Mouse (Mus musculus): ENCODE data around the gene Stim2. TPM values are rescaled to one million over a fixed set of nuclear protein-coding genes. Genes with fewer than 3 reads are reported as not detected.

Gene Stim2
- polyA plus RNA-seq, 1 experiment from 2014 or later = 14.0 TPM

DNA sequence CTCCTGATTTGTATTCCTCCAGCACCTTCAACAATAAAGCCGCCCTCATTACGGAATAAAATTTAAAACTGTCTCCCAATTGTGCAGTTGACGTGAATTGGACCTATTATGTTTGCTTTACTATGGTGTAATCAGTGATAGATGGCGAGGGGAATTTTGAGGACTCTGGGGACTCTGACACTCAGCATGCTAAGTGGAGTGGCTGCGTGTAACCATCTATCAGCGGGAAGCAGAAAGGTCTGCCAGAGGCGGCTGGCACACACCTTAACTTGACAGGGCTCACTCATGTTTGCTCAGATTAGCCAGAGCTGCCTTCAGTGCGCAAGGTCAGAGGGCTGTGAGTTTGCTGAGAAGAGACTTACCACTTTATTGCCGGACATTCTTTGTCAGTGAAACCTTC lies 159.9 kb downstream of the Stim2 start:
- Histone ChIP-seq H3K4me2 (replicated peaks; ENCODE audit: low read depth) (no peak overlapping the region), H3K9ac (ENCODE audit: low read length) (no peak overlapping the region), H3K9me3 (ENCODE audit: control insufficient read depth, low read length) (no peaks in the 10 kb centered on the region), H3K36me3 (ENCODE audit: control insufficient read depth, insufficient read depth, low read length) (no peaks in the 10 kb centered on the region), H3K27ac (replicated peaks) (no peak overlapping the region), H3K4me1 (replicated peaks; ENCODE audit: control insufficient read depth, insufficient read depth) (no peaks in the 10 kb centered on the region), H3K27me3 (ENCODE audit: control insufficient read depth, insufficient read depth, low read length) (no peaks in the 10 kb centered on the region), H3K4me3 (ENCODE audit: low read depth, low read length) (no peak overlapping the region)
- no peak for TF ChIP-seq EP300 (optimal IDR thresholded peaks at IDR 0.05)
- no peak for TF ChIP-seq CTCF (IDR thresholded peaks at IDR 0.05; ENCODE audit: low read depth)
- DNase-seq (ENCODE audit: low spot score) = peak; percentile 18
- ATAC-seq (ENCODE audit: low FRiP score, low TSS enrichment) = no peak
- 52% methylated on average over 9 of the region's 9 CpGs for WGBS

DNA sequence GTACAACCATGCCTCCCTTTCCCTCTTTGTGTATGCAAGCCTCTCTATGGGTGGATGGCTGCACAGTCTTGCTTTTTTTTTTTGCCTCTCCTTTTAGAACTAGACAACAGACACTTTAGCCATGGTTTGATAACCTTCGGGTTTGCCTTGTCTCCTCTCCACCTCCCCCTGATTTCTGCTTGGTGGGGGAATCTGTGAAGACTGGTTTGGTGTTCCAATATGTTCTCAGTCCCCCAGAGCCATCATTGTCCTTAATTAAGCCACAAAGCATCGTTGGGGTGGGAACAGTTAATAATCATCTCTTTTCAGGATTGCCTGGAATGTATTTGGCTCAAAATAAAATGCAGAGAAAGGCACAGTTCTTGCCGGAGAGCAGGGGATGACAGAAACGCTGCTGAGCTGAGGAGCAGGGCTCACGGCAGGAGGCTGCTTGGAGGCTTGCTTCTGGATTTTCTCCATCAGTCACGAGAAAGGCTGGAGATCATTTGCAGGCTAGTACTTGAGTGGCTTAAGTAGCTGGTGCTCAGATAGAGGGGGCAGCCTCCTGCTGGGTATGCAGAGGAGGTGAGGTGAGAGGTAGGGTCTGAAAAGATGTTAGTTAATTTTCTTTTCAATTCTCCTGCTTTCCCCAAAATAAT lies 161.0 kb downstream of the Stim2 start:
- no peaks in the 10 kb centered on the region for H3K9me3 ChIP-seq (ENCODE audit: control insufficient read depth, low read length)
- no peaks in the 10 kb centered on the region for H3K27me3 ChIP-seq (ENCODE audit: control insufficient read depth, insufficient read depth, low read length)
- no peaks in the 10 kb centered on the region for H3K4me1 ChIP-seq (replicated peaks; ENCODE audit: control insufficient read depth, insufficient read depth)
- no peak overlapping the region for H3K4me3 ChIP-seq (ENCODE audit: low read depth, low read length)
- H3K36me3 ChIP-seq (ENCODE audit: control insufficient read depth, insufficient read depth, low read length) = no peaks in the 10 kb centered on the region
- ATAC-seq (ENCODE audit: low FRiP score, low TSS enrichment) (no peak), DNase-seq (ENCODE audit: low spot score) (no peak)
- H3K9ac ChIP-seq (ENCODE audit: low read length) = no peak overlapping the region
- 19% methylated on average over 6 of the region's 6 CpGs for WGBS
- peak overlapping the region; percentile 20; the same call in 1 of the 2 replicates for H3K4me2 ChIP-seq (replicated peaks; ENCODE audit: low read depth)
- no peak overlapping the region for H3K27ac ChIP-seq (replicated peaks)
- TF ChIP-seq CTCF (IDR thresholded peaks at IDR 0.05; ENCODE audit: low read depth) (no peak), EP300 (optimal IDR thresholded peaks at IDR 0.05) (no peak)

DNA sequence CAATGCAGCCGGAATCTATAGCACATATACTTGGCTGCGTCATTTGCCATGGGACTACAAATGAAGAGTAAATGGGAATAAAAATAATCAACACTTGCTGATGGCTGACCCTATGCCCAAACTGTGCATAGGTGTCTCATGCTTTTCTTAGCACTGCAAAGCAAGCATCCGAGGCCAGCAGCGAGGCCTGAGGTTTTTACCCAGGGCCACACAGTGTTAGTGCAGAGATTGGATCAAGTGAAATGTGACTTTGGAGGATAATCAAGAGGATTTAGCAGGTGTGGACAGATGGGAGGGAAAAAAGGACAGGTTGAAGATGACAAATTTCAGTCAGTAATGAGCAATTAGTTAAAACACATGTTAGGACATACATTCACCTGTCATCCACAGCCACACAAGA lies 162.3 kb downstream of the Stim2 start:
- no peaks in the 10 kb centered on the region for H3K27me3 ChIP-seq (ENCODE audit: control insufficient read depth, insufficient read depth, low read length)
- no peak for DNase-seq (ENCODE audit: low spot score)
- 88% methylated on average over 4 of the region's 4 CpGs for WGBS
- no peak overlapping the region for H3K9ac ChIP-seq (ENCODE audit: low read length)
- no peaks in the 10 kb centered on the region for H3K9me3 ChIP-seq (ENCODE audit: control insufficient read depth, low read length)
- H3K36me3 ChIP-seq (ENCODE audit: control insufficient read depth, insufficient read depth, low read length) = no peaks in the 10 kb centered on the region
- H3K4me3 ChIP-seq (ENCODE audit: low read depth, low read length) = no peak overlapping the region
- H3K4me1 ChIP-seq (replicated peaks; ENCODE audit: control insufficient read depth, insufficient read depth) = no peaks in the 10 kb centered on the region
- H3K4me2 ChIP-seq (replicated peaks; ENCODE audit: low read depth) = no peak overlapping the region
- TF ChIP-seq EP300 (optimal IDR thresholded peaks at IDR 0.05) (no peak), CTCF (IDR thresholded peaks at IDR 0.05; ENCODE audit: low read depth) (no peak)
- H3K27ac ChIP-seq (replicated peaks) = no peak overlapping the region
- no peak for ATAC-seq (ENCODE audit: low FRiP score, low TSS enrichment)

DNA sequence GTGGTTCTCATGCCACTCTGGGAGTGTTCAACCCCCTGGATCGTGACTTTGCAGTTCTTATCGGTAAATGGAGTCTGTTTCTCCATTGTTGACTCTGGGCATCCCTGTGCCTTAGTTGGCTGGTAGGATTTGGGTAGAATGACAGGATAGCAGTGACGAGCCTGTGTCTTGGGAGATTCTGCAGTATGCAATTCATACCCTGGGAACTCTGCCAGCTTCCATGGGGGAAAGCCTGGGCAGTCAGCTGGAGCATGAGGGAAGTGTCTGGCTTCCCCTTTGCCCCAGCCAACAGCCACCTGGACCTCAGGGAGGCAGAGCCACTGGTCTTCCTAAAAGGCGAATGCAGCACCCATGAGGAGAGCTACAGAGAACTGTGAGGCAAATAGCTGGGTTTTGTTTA lies 165.6 kb downstream of the Stim2 start:
- ATAC-seq (ENCODE audit: low FRiP score, low TSS enrichment) (no peak), DNase-seq (ENCODE audit: low spot score) (no peak)
- no peak overlapping the region for H3K4me2 ChIP-seq (replicated peaks; ENCODE audit: low read depth)

More for the DNA sequence above, 165.6 kb downstream of the Stim2 start:
- H3K27me3 ChIP-seq (ENCODE audit: control insufficient read depth, insufficient read depth, low read length) = no peaks in the 10 kb centered on the region
- no peak for TF ChIP-seq EP300 (optimal IDR thresholded peaks at IDR 0.05)
- TF ChIP-seq CTCF (IDR thresholded peaks at IDR 0.05; ENCODE audit: low read depth) = no peak
- no peaks in the 10 kb centered on the region for H3K9me3 ChIP-seq (ENCODE audit: control insufficient read depth, low read length)
- no peaks in the 10 kb centered on the region for H3K4me1 ChIP-seq (replicated peaks; ENCODE audit: control insufficient read depth, insufficient read depth)
- WGBS = 67% methylated on average over 4 of the region's 4 CpGs
- no peaks in the 10 kb centered on the region for H3K36me3 ChIP-seq (ENCODE audit: control insufficient read depth, insufficient read depth, low read length)
- H3K4me3 ChIP-seq (ENCODE audit: low read depth, low read length) = no peak overlapping the region
- no peak overlapping the region for H3K27ac ChIP-seq (replicated peaks)
- no peak overlapping the region for H3K9ac ChIP-seq (ENCODE audit: low read length)

Other genes starting within 250 kb of the Stim2 start
- gene Tbc1d19, start 188.9 kb upstream of the Stim2 start, polyA plus RNA-seq (2015; fragmentation: Nextera tagmentation; extraction: Ambion mirVana) = 13.8 and 14.7 TPM in 2 replicates

Data from stomach, postnatal 0 days (tissue).